Mouse (Mus musculus) liver, adult 2 months (tissue): ENCODE data around the gene Taok2. TPM values are rescaled to one million over a fixed set of nuclear protein-coding genes. Genes with fewer than 3 reads are reported as not detected.
A peak's percentile ranks its signal among the peaks of the same experiment; 100 is the strongest.

ENCODE experiments used
- DNase-seq: peaks from one replicate; pipeline ENCODE4 v3.0.0-alpha.2; 2011; ENCODE audit warnings: low read depth, low spot score; ENCODE audit errors: extremely low read depth
- H3K27ac ChIP-seq: fragments of 200-500 bp; replicated peaks from 2 replicates; pipeline ENCODE4 v1.5.1; 2012; ENCODE audit warnings: low read depth, mild to moderate bottlenecking, control low read depth, inconsistent platforms, low read length; ENCODE audit not compliant: insufficient read depth
- H3K27me3 ChIP-seq: fragments of 200-500 bp; 2 replicates; pipeline ENCODE4 v1.6.1; 2012; ENCODE audit warnings: mild to moderate bottlenecking, moderate library complexity, low read length, inconsistent platforms; ENCODE audit not compliant: control insufficient read depth, insufficient read depth
- H3K36me3 ChIP-seq: fragments of 200-500 bp; 2 replicates; pipeline ENCODE4 v1.6.1; 2012; ENCODE audit warnings: low read length, inconsistent platforms; ENCODE audit not compliant: control insufficient read depth, insufficient read depth
- H3K4me1 ChIP-seq: fragments of 200-500 bp; 2 replicates; pipeline ENCODE4 v1.6.1; 2011; ENCODE audit warnings: low read length; ENCODE audit not compliant: control insufficient read depth, insufficient read depth
- H3K4me3 ChIP-seq: fragments of 200-500 bp; 2 replicates; pipeline ENCODE4 v1.5.1; 2011; ENCODE audit warnings: low read depth, mild to moderate bottlenecking, control low read depth, low read length, moderate library complexity; ENCODE audit not compliant: insufficient read depth
- H3K79me2 ChIP-seq: fragments of 200-500 bp; 2 replicates; pipeline ENCODE4 v1.6.1; 2012; ENCODE audit warnings: inconsistent platforms, mild to moderate bottlenecking, low read length, moderate library complexity; ENCODE audit not compliant: control insufficient read depth, insufficient read depth
- H3K9ac ChIP-seq: fragments of 200-500 bp; 2 replicates; pipeline ENCODE4 v1.6.1; 2012; ENCODE audit warnings: low read depth, mild to moderate bottlenecking, control low read depth, inconsistent platforms, low read length
- CTCF ChIP-seq: fragments of 200-500 bp; IDR thresholded peaks from 2 replicates; pipeline ENCODE4 v1.5.1; 2011; ENCODE audit warnings: low read depth, low read length, control low read depth
- POLR2A ChIP-seq: fragments of 200-500 bp; IDR thresholded peaks from 2 replicates; pipeline ENCODE4 v1.6.1; 2011; ENCODE audit warnings: low read length, control low read depth; ENCODE audit not compliant: insufficient read depth; ENCODE audit errors: extremely low read depth
- WGBS: fragments of 180-500 bp; shearing (Covaris S2); methylation state at CpG from one replicate; pipeline ENCODE4 v1.1.7; 2018; 5-methylcytosine and 5-hydroxymethylcytosine counted together
- polyA plus RNA-seq: library from polyadenylated mRNA; depleted of rRNA; stranded (reverse); fragments of >200 nt; gene quantifications from 2 replicates; pipeline ENCODE4 v1.2.3, GENCODE M21; 2012
- total RNA-seq: library from RNA; depleted of rRNA; stranded (reverse); fragments of >200 nt; gene quantifications from 2 replicates; pipeline ENCODE4 v1.2.3, GENCODE M21; 2014

The Taok2 gene
- total and polyA plus RNA-seq, 2 experiments = 21.7 to 42.7 TPM

- no peak for TF ChIP-seq POLR2A
- peak; percentile 70 for TF ChIP-seq CTCF
- H3K9ac ChIP-seq = no peak overlapping the region
- peaks cover 37% of the 10 kb centered on the region for H3K36me3 ChIP-seq
- H3K27me3 ChIP-seq = no peaks in the 10 kb centered on the region
- DNase-seq = no peak
- H3K27ac ChIP-seq = no peak overlapping the region
- 57% methylated on average over 7 of the region's 7 CpGs for WGBS
- peaks cover 4% of the 10 kb centered on the region; the same call in 1 of the 2 replicates for H3K79me2 ChIP-seq
- peak overlapping the region; percentile 40; the same call in 1 of the 2 replicates for H3K4me3 ChIP-seq
- peaks cover 1% of the 10 kb centered on the region for H3K4me1 ChIP-seq
Observed at GRCm38 (mm10) chr7:126888852-126889251, 4.3 kb upstream of the Taok2 start.

GRCm38 (mm10) chr7:126887281-126887680, 2.8 kb upstream of the Taok2 start:
- TF ChIP-seq CTCF (no peak), POLR2A (no peak)

GRCm38 (mm10) chr7:126883731-126884181, 747 bp downstream of the Taok2 start:
- Histone ChIP-seq H3K36me3 (peaks cover 32% of the 10 kb centered on the region), H3K9ac (peak overlapping the region; percentile 92), H3K4me1 (peaks cover 4% of the 10 kb centered on the region), H3K27ac (peak overlapping the region; percentile 72), H3K27me3 (no peaks in the 10 kb centered on the region), H3K79me2 (peaks cover 8% of the 10 kb centered on the region; the same call in 1 of the 2 replicates), H3K4me3 (peak overlapping the region; percentile 85)
- DNase-seq = no peak
- TF ChIP-seq CTCF (no peak), POLR2A (no peak)
- 13% methylated on average over 15 of the region's 15 CpGs for WGBS

More at GRCm38 (mm10) chr7:126887281-126887680, 2.8 kb upstream of the Taok2 start:
- Histone ChIP-seq H3K79me2 (peaks cover 8% of the 10 kb centered on the region; the same call in 1 of the 2 replicates), H3K36me3 (peaks cover 36% of the 10 kb centered on the region), H3K27me3 (no peaks in the 10 kb centered on the region), H3K4me1 (peaks cover 4% of the 10 kb centered on the region), H3K9ac (no peak overlapping the region), H3K27ac (no peak overlapping the region), H3K4me3 (no peak overlapping the region)
- 77% methylated on average over 5 of the region's 5 CpGs for WGBS
- no peak for DNase-seq

DNA sequence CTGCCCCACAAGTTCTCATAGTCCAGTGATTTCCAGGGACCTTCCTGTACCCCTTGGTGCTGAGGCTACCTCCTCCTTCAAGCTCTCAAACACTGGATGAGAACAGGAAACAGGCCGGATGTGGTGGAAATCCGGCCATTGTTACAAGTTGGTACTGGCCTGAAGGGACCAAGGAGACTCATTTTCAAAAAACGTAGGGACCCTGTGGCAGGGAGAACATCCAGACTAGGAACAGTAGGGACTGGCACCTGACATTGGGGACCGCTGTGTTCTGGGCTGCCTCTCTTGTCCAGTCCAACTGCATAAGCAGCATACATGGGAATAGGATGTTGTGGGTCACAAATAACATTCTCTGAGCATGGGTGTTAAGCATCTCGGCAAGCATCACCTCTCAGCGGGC, 3.5 kb downstream of the Taok2 start:
- Histone ChIP-seq H3K36me3 (peaks cover 44% of the 10 kb centered on the region), H3K27ac (peak overlapping the region; percentile 26), H3K9ac (peak overlapping the region; percentile 32; the same call in 1 of the 2 replicates), H3K4me1 (peaks cover 11% of the 10 kb centered on the region), H3K79me2 (peaks cover 8% of the 10 kb centered on the region; the same call in 1 of the 2 replicates), H3K27me3 (no peaks in the 10 kb centered on the region), H3K4me3 (no peak overlapping the region; the same call in 1 of the 2 replicates)
- TF ChIP-seq POLR2A = no peak
- no peak for DNase-seq
- 79% methylated on average over 6 of the region's 6 CpGs for WGBS

DNA sequence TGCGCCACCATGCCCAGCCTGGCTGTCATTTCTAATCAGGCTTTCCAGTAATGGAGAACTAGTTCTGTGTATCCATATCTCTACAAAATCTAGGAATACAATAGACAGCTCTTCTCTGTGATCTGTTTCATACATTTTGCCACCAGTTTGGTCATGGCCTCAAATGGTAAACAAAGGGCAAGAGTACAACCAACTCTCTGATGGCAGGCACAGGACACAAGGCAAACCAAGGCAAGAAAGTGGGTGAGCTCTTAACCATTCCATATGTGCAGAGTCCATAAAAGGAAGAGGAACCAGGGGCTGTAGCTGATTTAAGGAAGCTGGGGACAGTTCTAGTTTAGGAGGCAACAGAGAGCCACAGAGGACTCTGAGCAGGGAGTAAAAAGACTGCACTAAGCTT, 7.3 kb downstream of the Taok2 start:
- no peaks in the 10 kb centered on the region for H3K27me3 ChIP-seq
- no peak overlapping the region for H3K9ac ChIP-seq
- DNase-seq = no peak
- no peaks in the 10 kb centered on the region for H3K79me2 ChIP-seq
- WGBS = 95% methylated on average over 1 of the region's 1 CpGs
- H3K4me3 ChIP-seq = no peak overlapping the region
- H3K4me1 ChIP-seq = peaks cover 6% of the 10 kb centered on the region; the same call in 1 of the 2 replicates
- H3K36me3 ChIP-seq = peaks cover 74% of the 10 kb centered on the region
- TF ChIP-seq CTCF = no peak
- TF ChIP-seq POLR2A = no peak
- no peak overlapping the region for H3K27ac ChIP-seq

DNA sequence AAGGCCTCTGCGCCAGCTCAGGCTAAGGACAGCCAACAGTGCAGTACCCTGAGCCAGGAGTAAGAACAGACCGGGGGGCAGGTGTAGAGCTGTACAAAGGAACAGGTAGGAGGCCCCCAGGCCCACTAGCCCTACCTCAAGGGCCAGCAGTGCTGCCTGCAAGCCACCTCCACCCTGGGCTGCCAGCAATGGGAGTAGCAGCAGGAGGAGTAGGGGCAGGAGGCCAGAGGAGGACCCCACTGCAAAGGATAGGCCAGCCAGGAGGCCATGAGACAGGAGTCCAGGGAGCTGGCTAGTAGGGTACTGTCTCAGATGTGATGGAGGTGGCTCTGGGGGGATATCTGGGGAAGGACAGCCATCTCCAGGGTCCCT, 14.0 kb downstream of the Taok2 start:
- Histone ChIP-seq H3K27me3 (no peaks in the 10 kb centered on the region), H3K27ac (no peak overlapping the region), H3K4me3 (no peak overlapping the region), H3K79me2 (no peaks in the 10 kb centered on the region), H3K9ac (no peak overlapping the region), H3K36me3 (peaks cover 56% of the 10 kb centered on the region), H3K4me1 (no peaks in the 10 kb centered on the region)
- DNase-seq = no peak
- WGBS = 97% methylated on average over 2 of the region's 2 CpGs
- TF ChIP-seq CTCF (no peak), POLR2A (no peak)
